Mouse (Mus musculus): ENCODE results near the gene Btbd35f25. TPM values are rescaled to one million over a fixed set of nuclear protein-coding genes. Genes with fewer than 3 reads are reported as not detected.
"Not testable (repeated sequence)": the region's sequence is repeated elsewhere in the genome, so short reads cannot be mapped to it uniquely, and the experiment has no call there.

The Btbd35f25 gene
- polyA plus RNA-seq (2015; fragmentation: Nextera tagmentation; extraction: Ambion mirVana) = not detected in 2 replicates

DNA sequence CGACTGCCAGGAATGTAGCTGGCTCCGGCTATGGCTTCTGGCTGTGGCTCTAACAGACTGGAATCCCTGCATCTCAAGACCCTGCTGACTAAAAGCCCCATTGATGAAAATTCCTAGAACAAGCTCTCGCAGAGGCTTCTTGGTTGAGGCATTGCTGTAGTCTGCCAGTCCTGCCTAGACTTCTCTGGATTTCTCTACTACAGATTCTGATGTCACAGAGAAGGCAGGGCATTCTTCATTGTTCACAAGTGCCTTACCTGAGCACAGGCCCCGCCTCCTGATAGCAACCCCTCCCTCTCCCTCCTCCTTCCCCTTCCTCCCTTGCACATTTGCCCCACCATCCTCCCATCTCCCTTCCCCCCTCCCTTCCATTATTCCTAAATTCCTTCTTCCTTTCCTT lies at the start of gene Btbd35f25:
Gene Btbd35f25 (minus strand): TSS at position 101 of the 400 bp plus-strand sequence.
- H3K36me3 ChIP-seq (ENCODE audit: control insufficient read depth, insufficient read depth, low read length); H3K4me2 ChIP-seq (ENCODE audit: low read depth, low read length); H3K9me3 ChIP-seq (replicated peaks; ENCODE audit: control insufficient read depth, low read length); H3K4me1 ChIP-seq (ENCODE audit: control insufficient read depth, insufficient read depth, low read length); H3K4me3 ChIP-seq (replicated peaks; ENCODE audit: low read length); H3K9ac ChIP-seq (ENCODE audit: low read length); H3K27me3 ChIP-seq (ENCODE audit: control insufficient read depth, insufficient read depth, low read length); H3K27ac ChIP-seq (ENCODE audit: low read length); ATAC-seq (ENCODE audit: insufficient read depth, low FRiP score): not testable (repeated sequence)
- 72% methylated on average over 3 of the region's 4 CpGs for WGBS

DNA sequence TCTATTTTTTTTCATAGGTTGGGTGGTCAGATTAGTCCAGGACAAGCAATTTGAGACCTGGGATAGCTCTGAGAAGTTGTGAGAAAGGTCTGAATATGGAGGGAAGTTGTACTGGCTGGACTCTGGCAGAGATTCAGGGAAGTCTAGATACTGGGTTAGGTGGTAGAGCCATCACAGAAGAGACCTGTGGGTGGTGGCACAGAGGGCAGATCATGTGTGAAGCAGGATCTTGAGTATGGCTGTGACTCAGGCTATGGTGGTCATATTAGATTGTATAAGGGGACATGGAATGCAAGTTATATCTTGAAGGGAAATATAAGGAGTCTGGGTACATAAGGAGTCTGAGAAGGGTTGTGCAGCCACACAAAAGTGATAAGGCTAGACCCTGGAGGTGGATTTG lies 49.3 kb upstream of the Btbd35f25 start:
- H3K9ac ChIP-seq (ENCODE audit: low read length) = no peak overlapping the region
- peaks cover 50% of the 10 kb centered on the region for H3K9me3 ChIP-seq (replicated peaks; ENCODE audit: control insufficient read depth, low read length)
- H3K4me3 ChIP-seq (replicated peaks; ENCODE audit: low read length) = no peak overlapping the region
- H3K4me2 ChIP-seq (ENCODE audit: low read depth, low read length) = no peak overlapping the region
- H3K27ac ChIP-seq (ENCODE audit: low read length) = no peak overlapping the region
- no peak for ATAC-seq (ENCODE audit: insufficient read depth, low FRiP score)
- no peaks in the 10 kb centered on the region for H3K27me3 ChIP-seq (ENCODE audit: control insufficient read depth, insufficient read depth, low read length)
- H3K4me1 ChIP-seq (ENCODE audit: control insufficient read depth, insufficient read depth, low read length) = no peaks in the 10 kb centered on the region
- no peaks in the 10 kb centered on the region for H3K36me3 ChIP-seq (ENCODE audit: control insufficient read depth, insufficient read depth, low read length)

- Histone ChIP-seq H3K4me1 (ENCODE audit: control insufficient read depth, insufficient read depth, low read length) (no peaks in the 10 kb centered on the region), H3K27ac (ENCODE audit: low read length) (no peak overlapping the region), H3K9ac (ENCODE audit: low read length) (no peak overlapping the region), H3K9me3 (replicated peaks; ENCODE audit: control insufficient read depth, low read length) (peaks cover 47% of the 10 kb centered on the region), H3K27me3 (ENCODE audit: control insufficient read depth, insufficient read depth, low read length) (no peaks in the 10 kb centered on the region), H3K36me3 (ENCODE audit: control insufficient read depth, insufficient read depth, low read length) (no peaks in the 10 kb centered on the region), H3K4me3 (replicated peaks; ENCODE audit: low read length) (no peak overlapping the region), H3K4me2 (ENCODE audit: low read depth, low read length) (no peak overlapping the region)
- WGBS = 82% methylated on average over 1 of the region's 1 CpGs
- no peak for ATAC-seq (ENCODE audit: insufficient read depth, low FRiP score)
Observed at GRCm38 (mm10) chrX:31764001-31764400, 47.0 kb upstream of the Btbd35f25 start.

DNA sequence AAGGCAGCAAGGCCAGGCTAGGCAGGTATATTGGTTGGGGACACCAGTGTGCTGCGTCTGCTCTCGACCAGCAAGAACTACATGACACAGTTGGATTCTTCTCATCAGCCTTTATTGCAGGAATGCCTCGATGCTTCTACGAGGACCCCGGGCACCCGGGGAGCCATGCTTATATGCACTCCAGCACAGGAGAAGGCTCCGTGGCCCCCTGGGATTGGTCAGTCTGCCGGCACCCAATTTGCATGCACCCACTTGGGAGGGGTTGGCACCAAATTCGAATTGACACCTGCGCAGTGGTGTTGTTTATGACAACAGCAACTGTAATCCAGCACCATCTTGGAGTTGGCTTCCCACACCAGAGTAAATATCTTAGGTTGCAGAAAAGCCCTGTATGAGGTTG lies 28.1 kb upstream of the Btbd35f25 start:
- H3K36me3 ChIP-seq (ENCODE audit: control insufficient read depth, insufficient read depth, low read length) = no peaks in the 10 kb centered on the region
- WGBS = 85% methylated on average over 10 of the region's 10 CpGs
- no peak for ATAC-seq (ENCODE audit: insufficient read depth, low FRiP score)
- H3K27me3 ChIP-seq (ENCODE audit: control insufficient read depth, insufficient read depth, low read length) = no peaks in the 10 kb centered on the region
- no peak overlapping the region for H3K4me2 ChIP-seq (ENCODE audit: low read depth, low read length)
- no peak overlapping the region for H3K4me3 ChIP-seq (replicated peaks; ENCODE audit: low read length)
- no peaks in the 10 kb centered on the region for H3K4me1 ChIP-seq (ENCODE audit: control insufficient read depth, insufficient read depth, low read length)
- H3K9ac ChIP-seq (ENCODE audit: low read length) = no peak overlapping the region
- H3K9me3 ChIP-seq (replicated peaks; ENCODE audit: control insufficient read depth, low read length) = peaks cover 10% of the 10 kb centered on the region; the same call in 1 of the 2 replicates
- no peak overlapping the region for H3K27ac ChIP-seq (ENCODE audit: low read length)

GRCm38 (mm10) chrX:31736958-31737357 lies 20.0 kb upstream of the Btbd35f25 start:
- no peak overlapping the region for H3K4me3 ChIP-seq (replicated peaks; ENCODE audit: low read length)
- no peak overlapping the region for H3K4me2 ChIP-seq (ENCODE audit: low read depth, low read length)
- ATAC-seq (ENCODE audit: insufficient read depth, low FRiP score) = no peak
- no peak overlapping the region for H3K9ac ChIP-seq (ENCODE audit: low read length)
- no peaks in the 10 kb centered on the region for H3K36me3 ChIP-seq (ENCODE audit: control insufficient read depth, insufficient read depth, low read length)
- 70% methylated on average over 6 of the region's 6 CpGs for WGBS
- peaks cover 18% of the 10 kb centered on the region for H3K9me3 ChIP-seq (replicated peaks; ENCODE audit: control insufficient read depth, low read length)
- no peaks in the 10 kb centered on the region for H3K27me3 ChIP-seq (ENCODE audit: control insufficient read depth, insufficient read depth, low read length)
- H3K27ac ChIP-seq (ENCODE audit: low read length) = no peak overlapping the region
- H3K4me1 ChIP-seq (ENCODE audit: control insufficient read depth, insufficient read depth, low read length) = no peaks in the 10 kb centered on the region

Other genes with a start within 250 kb of the Btbd35f25 start
- gene Gm21883, start 142.9 kb downstream of the Btbd35f25 start, polyA plus RNA-seq (2015; fragmentation: Nextera tagmentation; extraction: Ambion mirVana) = not detected in 2 replicates
- not detected in 2 replicates for gene Spin2e, start 98.2 kb downstream of the Btbd35f25 start, polyA plus RNA-seq (2015; fragmentation: Nextera tagmentation; extraction: Ambion mirVana)
- gene Gm21637, start 244.9 kb upstream of the Btbd35f25 start, polyA plus RNA-seq (2015; fragmentation: Nextera tagmentation; extraction: Ambion mirVana) = not detected in 2 replicates

Data from stomach, embryonic 16.5 days (tissue).